Mouse (Mus musculus) retina, embryonic 14.5 days (tissue): ENCODE data around the gene Fmnl1.

Experiments
- DNase-seq: peaks from one replicate; pipeline ENCODE4 v3.0.0-alpha.2; 2015; ENCODE audit warnings: low spot score

Fmnl1 gene

GRCm38 (mm10) chr11:103170494-103171285 is at the start of gene Fmnl1:
Gene Fmnl1, plus strand, starts transcription at chr11:103171107.
- peak; percentile 53 for DNase-seq

- peak; percentile 62 for DNase-seq
These were observed 39.0 kb upstream of the Fmnl1 start, which contains the start of gene Hexim2 for GRCm38 (mm10) chr11:103131701-103132575. Gene Hexim2, plus strand, starts transcription at chr11:103132429.

DNA sequence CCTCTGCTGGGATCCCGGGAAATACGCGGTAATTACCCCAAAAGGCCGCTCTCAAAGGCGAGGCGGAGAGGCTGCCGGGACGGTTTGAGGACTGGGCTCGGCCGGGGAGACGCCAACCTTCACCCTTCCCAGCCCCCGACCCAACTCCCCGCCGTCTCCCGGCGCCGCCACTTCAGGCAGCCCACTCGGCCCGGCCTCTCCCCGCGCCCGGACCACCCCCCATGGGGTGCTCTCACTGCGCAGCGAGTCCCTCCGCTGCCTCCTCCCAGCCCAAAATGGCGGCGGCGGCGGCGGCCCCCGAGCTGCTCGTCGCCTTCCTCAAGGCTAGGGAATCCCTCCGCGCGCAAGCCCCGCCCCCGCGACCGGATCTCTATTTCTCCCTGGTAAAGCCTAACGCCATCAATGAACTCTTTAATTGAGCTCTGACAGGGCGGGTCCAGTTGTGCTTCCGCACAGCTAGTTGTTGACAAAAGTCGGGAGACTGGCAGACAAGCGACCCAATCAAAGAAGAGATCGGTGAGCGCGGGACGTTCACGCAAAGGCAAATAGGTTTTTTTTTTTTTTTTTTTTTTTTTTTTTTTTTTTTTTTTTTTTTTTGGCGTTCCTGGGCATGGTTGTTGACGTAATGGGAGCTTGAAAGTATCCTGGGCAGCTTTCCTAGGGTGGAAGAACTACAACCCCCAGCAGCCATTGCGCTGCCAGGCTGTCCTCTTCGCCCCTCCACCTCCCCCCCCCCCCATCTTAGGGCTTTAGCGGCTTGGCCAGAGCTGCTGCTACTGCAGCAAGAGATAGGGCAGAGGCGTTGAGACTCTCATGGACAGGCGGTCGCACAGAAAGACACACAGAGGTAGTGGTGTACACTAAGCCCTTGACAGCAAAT is 38.1 kb upstream of the Fmnl1 start:
- peak; percentile 100 for DNase-seq

- DNase-seq: no peak
These were observed 37.3 kb upstream of the Fmnl1 start for GRCm38 (mm10) chr11:103133456-103134185.

DNA sequence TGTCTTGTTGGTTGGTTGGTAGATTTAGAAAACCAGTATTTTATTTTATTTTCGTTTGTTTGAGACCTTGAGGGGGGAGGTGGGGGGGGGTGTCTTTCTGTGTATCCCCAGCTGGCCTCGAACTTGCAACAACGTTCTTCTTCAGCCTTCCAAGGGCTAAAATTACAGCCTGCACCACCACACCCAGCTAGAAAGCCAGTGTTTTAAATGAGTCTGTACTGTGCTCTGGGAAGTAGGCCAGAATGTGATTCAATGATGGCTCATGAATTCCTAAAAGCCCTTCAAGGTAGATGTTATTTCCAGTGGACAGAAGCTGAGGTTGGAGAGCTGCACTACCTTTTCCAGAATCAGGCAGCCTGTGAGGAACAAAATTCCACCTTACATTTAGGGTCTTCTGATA is 36.7 kb upstream of the Fmnl1 start:
- DNase-seq: no peak

DNA sequence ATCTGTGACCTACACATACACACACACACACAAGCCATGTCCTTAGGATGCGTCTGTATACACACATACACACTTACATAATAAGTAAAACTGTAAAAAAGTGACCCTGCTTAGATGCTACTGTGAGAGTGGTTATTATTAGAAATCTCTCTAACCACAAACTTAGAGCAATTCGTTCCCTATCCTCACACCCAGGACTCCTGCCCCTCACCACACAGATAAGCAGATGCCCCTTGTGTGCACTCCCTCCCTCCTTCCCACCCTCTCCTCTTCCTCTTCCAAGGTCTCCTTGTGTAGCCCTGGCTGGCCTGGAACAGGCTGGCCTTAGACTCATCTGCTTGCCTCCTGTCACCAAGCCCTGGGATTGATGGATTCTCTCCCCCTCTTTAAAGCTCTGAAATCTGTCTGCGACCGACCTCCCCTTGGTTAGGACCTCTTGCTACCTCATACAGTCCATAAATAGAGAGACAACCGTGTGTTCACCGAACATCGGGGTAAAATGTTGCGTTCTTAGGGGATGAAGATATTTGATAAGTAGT is 34.8 kb upstream of the Fmnl1 start:
- no peak for DNase-seq

DNA sequence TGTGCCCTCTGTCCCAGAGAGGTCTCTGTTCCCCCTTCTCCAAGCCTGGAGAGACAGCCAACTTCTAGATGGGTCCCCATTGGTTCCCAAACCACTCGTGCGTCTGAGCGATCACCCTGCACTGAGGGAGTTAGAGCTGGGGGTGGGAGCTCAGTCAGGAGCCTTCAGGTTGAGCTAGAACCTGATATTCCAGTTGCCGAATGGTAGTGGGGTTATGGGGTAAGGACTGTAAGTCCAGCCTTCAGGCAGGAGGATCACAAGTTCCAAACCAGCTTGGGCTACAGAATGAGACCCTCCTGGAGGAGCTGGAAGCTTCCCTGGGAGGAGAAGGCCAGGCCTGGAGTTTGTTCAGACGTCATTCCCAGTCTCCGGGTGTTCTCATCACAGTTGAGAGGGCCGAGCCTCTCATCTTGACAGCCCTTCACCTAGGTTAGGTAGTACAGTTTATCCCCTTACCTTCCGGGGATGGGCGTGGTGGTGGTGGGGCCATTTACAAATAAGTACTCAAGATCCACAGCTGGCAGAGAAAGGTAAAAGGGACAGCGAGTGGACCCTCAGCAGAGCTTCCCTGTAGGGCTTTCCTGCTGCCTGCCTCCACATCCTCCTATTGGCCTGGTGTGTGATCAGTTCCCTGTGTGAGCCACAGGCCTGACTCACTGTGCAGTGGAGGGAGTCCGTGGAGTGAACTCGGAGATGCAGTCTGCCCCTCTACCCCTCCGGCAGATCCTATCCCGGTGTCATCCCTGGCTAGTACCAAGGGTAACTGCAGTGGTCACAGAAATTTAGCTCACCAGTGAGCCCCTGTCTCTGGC is 30.8 kb upstream of the Fmnl1 start:
- DNase-seq: no peak

DNA sequence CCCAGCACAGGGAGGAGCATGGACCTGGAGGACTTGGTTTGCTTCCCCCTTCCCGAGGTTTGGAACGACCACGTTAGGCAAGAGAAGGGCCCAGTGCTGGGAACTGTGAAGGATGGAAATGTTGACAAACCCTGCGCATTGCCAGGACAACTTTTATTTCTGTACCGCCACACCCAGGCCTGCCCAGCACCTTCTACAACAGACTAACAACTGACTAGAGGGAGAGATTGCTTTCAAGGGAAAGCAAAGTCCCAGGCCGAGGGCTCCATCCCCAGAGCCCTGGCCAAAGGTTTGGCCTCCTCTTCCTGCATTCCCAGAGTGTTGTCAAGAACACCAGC is 30.2 kb upstream of the Fmnl1 start:
- no peak for DNase-seq

DNA sequence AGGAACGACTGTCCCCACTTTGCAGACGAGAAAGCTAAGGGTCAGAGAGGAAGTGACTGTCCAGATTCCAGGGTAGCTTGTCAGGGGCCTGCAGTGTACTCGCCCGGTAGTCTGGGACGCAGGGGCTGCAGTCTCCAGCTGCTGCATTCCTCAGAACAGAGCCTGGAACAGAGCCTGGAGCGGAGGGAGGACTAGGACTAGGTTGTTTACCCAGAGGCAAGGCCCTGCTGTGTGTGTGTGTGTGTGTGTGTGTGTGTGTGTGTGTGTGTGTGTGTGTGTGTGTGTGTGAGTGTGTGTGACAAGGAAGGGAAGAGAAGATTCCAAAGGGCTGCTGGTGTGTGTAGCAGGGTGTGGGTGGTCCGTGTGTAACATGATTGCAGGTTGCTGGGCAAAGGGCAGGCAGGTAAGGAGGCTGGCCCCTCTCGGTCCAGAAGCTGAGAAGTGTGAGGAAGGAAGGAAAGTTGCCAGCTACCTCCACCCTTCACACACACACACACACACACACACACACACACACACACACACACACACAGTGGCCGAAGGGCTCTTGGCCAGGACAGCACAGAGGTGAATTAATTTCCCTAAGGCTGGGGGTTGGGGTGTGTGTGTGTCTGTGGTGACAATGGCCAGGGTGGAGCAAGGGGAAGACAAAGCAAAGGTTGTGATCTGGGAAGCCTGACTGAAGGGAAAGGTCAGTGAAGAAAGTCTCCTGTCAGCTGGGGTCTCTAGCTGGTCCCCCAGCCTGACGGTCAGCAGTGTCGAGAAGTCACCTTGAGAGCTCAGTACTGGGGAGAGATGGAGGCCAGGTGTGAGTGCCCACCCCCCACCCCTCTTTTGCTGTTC is 29.6 kb upstream of the Fmnl1 start:
- DNase-seq: no peak

DNA sequence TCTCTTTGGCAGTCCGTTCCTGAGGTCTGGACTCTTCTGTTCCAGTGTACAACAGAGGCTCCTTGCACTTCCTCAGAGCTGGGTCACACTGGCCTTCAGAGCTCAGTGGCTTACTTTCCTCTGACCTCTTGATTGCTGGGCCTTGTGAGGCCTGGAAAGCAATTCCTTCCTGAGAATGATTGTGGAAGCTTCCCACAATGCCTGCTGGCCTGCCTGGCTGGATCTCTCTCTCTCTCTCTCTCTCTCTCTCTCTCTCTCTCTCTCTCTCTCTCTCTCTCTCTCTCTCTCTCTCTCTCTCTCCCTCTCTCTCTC is 29.0 kb upstream of the Fmnl1 start:
- DNase-seq: no peak

DNA sequence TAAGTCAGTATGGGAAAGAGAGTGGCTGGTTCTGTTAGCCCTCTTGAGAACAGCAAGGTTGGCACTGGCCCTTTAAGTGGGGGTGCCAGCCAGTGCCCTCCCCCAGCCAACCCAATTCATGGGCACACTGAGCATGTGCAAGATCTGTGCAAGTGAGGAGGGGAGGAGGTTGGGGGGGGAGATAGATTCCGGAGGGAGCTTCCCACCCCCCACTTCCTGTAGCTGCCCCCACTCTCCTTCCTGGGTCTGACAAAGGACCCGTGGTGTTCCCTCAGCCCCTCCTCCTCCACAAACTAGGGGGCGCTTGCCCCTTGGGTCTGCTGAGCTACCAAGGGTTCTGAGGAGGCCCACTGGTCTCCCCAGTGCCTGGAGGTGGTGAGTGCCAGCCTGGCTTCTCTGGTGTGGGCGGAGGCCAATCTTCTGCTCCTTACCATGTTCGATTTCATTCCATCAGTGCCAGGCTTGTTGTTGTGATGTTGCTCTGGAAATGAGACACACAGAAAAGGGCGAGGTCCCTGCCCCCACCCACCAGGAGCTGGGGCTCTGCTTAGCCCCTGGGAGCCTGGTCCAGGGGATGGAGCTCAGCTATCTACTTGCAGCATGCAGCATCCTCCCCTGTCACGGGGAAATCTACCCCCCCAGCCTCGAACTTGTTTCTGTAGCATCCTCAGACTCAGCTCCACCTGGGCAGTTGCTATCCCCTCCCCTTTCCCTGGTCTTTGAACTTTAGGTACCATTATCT is 28.3 kb upstream of the Fmnl1 start:
- DNase-seq: peak; percentile 60

DNA sequence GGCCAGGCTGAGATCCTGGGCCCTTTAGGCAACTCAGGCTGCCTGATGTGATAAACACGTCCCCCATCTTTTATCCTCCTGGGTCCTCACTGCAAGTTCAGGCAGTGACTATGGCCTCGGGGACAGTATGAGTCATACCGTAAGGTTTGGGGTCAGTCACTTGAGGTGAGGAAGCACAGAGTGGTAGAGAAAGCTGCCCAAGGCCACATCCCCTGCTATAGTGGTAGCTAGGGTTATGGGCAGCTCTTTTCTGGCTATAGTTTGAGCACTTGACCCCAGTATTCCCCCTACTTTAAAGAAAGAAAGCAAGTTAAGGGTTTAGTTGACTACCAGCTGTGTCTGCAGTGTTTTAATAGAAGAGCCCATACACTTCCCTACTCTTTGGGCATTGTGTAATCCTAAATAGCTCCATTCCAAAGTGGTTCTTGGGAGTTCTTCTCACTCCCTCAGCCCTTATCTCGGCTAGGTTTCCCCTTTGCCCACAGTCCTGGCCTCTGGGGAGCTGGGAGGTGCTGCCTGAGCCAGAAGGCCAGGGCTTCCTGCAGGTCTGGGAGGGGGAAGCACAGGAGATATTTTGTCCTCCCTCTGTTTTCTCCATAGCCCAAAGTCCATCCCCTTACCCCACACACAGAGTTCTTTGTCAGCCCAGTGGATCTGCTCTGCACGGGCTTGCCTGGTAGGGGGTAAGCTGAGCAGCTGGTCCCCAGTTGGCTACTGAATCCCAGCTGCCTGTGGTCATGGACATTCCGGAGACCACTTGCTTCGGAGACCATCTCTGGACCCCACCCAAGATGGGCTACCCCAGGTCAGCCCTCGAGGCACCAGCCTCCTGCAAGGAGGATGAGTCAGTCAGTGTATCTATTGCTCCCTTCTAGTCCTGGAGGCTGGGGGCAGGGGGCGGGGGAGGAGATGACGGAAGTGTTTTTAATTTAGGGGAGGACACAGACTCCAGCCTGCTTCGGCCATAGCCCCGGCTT is 26.3 kb upstream of the Fmnl1 start:
- DNase-seq: no peak

GRCm38 (mm10) chr11:103146386-103146785 is 24.5 kb upstream of the Fmnl1 start:
- DNase-seq: no peak

GRCm38 (mm10) chr11:103147766-103148165 is 23.1 kb upstream of the Fmnl1 start:
- DNase-seq: no peak

DNA sequence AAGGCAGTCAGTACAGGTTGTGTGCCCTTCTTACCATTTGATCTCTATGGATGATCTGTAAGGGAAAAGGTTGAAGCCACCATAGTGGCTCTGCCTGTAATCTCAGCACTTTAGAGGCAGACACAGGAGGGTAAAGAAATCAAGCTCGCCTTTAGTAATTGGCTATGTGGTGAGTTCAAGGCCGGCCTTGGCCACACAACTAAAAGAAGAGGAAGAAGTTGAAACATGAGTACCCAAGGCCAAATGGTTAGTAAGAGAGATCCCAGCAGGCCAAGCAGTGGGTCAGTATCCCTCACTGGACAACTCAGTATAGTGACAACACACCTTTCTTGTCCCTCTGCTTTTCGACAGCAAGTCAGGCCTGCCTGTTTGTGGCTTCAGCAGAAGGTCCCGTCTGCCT is 21.1 kb upstream of the Fmnl1 start:
- DNase-seq: no peak

- DNase-seq: peak; percentile 95
These were observed 12.1 kb upstream of the Fmnl1 start for GRCm38 (mm10) chr11:103158621-103159478.

- DNase-seq: no peak
These were observed 10.2 kb upstream of the Fmnl1 start for GRCm38 (mm10) chr11:103160738-103161137.
